Mouse (Mus musculus) heart, embryonic 14.5 days (tissue): Measurements from ENCODE around the gene Eaf2. TPM values are rescaled to one million over a fixed set of nuclear protein-coding genes. Genes with fewer than 3 reads are reported as not detected.
"Not testable (repeated sequence)": the region's sequence is repeated elsewhere in the genome, so short reads cannot be mapped to it uniquely, and the experiment has no call there.

Experiments used
- ATAC-seq: fragments of 200-750 bp; cut with Nextera tagmentation; 2 replicates; pipeline ENCODE4 v1.8.0; 2017; ENCODE audit warnings: low read depth, moderate TSS enrichment; ENCODE audit not compliant: insufficient number of reproducible peaks, insufficient read depth, low FRiP score
- H3K27ac ChIP-seq, 2 experiments: fragments of 200-500 bp in 1 of 2; fragments of 300-500 bp in 1 of 2; sonication (generic) in 1 of 2; replicated peaks in 1 of 2; 2 replicates each; pipeline ENCODE4 v1.5.1; 2012 to 2014; ENCODE audit warnings: low read depth in 2 of 2, low read length in 2 of 2, control low read depth in 1 of 2, mild to moderate bottlenecking in 1 of 2, mixed read lengths in 1 of 2; ENCODE audit not compliant: control insufficient read depth in 1 of 2, insufficient read depth in 1 of 2
- H3K27me3 ChIP-seq: fragments of 300-500 bp; sonication (generic); 2 replicates; pipeline ENCODE4 v1.6.1; 2014; ENCODE audit warnings: mild to moderate bottlenecking, low read length, control low read depth; ENCODE audit not compliant: control insufficient read depth, insufficient read depth
- H3K36me3 ChIP-seq: fragments of 300-500 bp; sonication (generic); 2 replicates; pipeline ENCODE4 v1.6.1; 2014; ENCODE audit warnings: mild to moderate bottlenecking, control low read depth, low read length, mixed read lengths; ENCODE audit not compliant: control insufficient read depth, insufficient read depth
- H3K4me1 ChIP-seq, 2 experiments: fragments of 200-500 bp in 1 of 2; fragments of 300-500 bp in 1 of 2; sonication (generic) in 1 of 2; 2 replicates each; pipeline ENCODE4 v1.6.1; 2012 to 2014; ENCODE audit warnings: low read length in 2 of 2, control low read depth in 1 of 2, mixed read lengths in 1 of 2; ENCODE audit not compliant: control insufficient read depth in 2 of 2, insufficient read depth in 2 of 2
- H3K4me2 ChIP-seq: fragments of 300-500 bp; sonication (generic); 2 replicates; pipeline ENCODE4 v1.6.1; 2014; ENCODE audit warnings: mild to moderate bottlenecking, low read length
- H3K4me3 ChIP-seq, 2 experiments: fragments of 200-500 bp in 1 of 2; fragments of 300-500 bp in 1 of 2; sonication (generic) in 1 of 2; 2 replicates each; pipeline ENCODE4 v1.5.1; 2012 to 2014; ENCODE audit warnings: low read length in 2 of 2, mild to moderate bottlenecking in 2 of 2, control low read depth in 1 of 2, low read depth in 1 of 2, moderate library complexity in 1 of 2; ENCODE audit not compliant: control insufficient read depth in 1 of 2, insufficient read depth in 1 of 2
- H3K9ac ChIP-seq: fragments of 300-500 bp; sonication (generic); 2 replicates; pipeline ENCODE4 v1.6.1; 2014; ENCODE audit warnings: mild to moderate bottlenecking, low read length
- H3K9me3 ChIP-seq: fragments of 300-500 bp; sonication (generic); 2 replicates; pipeline ENCODE4 v1.6.1; 2016; ENCODE audit warnings: low read length, control low read depth; ENCODE audit not compliant: control insufficient read depth
- WGBS: fragments of 180-500 bp; shearing (Covaris S2); extraction: QIAGEN DNeasy Blood & Tissue Kit; methylation state at CpG from one replicate; pipeline ENCODE4 v1.1.7; 2014; 5-methylcytosine and 5-hydroxymethylcytosine counted together
- polyA plus RNA-seq: library from polyadenylated mRNA; unstranded; fragments of >200 nt; fragmentation: Nextera tagmentation; extraction: Ambion mirVana; gene quantifications from 2 replicates; pipeline ENCODE4 v1.2.1, GENCODE M21; 2014

Gene Eaf2
- polyA plus RNA-seq, 1 experiment from 2014 or later, result 1.2 TPM

DNA sequence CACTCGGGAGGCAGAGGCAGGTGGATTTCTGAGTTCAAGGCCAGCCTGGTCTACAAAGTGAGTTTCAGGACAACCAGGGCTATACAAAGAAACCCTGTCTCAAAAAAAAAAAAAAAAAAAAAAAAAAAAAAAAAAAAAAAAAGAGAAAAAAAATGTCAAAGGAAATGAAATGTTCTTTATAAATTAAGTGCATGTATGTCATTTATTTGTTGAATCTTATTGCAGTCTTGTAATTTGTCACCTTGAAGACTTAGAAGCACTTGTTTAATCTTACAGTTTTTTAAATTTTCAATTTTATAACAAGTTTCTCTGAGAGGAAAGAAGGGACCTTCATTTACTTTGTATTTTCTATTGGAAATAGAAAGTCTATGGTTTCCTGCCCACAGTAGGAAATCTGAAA, 27.9 kb downstream of the Eaf2 start:
- 100% methylated on average over 1 of the region's 1 CpGs for WGBS
- not testable (repeated sequence) for H3K27ac ChIP-seq, H3K9me3 ChIP-seq, H3K27me3 ChIP-seq, ATAC-seq, H3K4me3 ChIP-seq, H3K4me2 ChIP-seq, H3K9ac ChIP-seq, H3K4me1 ChIP-seq
- H3K36me3 ChIP-seq, result peaks cover 45% of the 10 kb centered on the region

- WGBS, result 7% methylated on average over 11 of the region's 11 CpGs
- Histone ChIP-seq H3K27ac (no peak overlapping the region), H3K36me3 (0 out of 2 replicates have a peak, but pooled peaks cover 7% of the 10 kb centered on the region), H3K27me3 (no peaks in the 10 kb centered on the region), H3K4me3 (peak overlapping the region; percentile 60 to 83), H3K4me1 (peaks cover 3 to 4% of the 10 kb centered on the region in 2 experiments; a peak in 2 of 4 replicates), H3K9ac (peak overlapping the region; percentile 75), H3K9me3 (no peaks in the 10 kb centered on the region), H3K4me2 (peak overlapping the region; percentile 93)
- no peak for ATAC-seq
Measured at GRCm38 (mm10) chr16:36828820-36829219, 46.0 kb downstream of the Eaf2 start.

GRCm38 (mm10) chr16:36828054-36828786, 46.6 kb downstream of the Eaf2 start, which contains the start of gene Iqcb1:
TSS of gene Iqcb1 (plus strand) at chr16:36828385.
- Histone ChIP-seq H3K4me3 (peak within 1 kb of the TSS; percentile 60 to 83), H3K27ac (no peak within 1 kb of the TSS), H3K27me3 (no peaks in the 10 kb centered on the region), H3K36me3 (0 out of 2 replicates have a peak, but pooled peaks cover 7% of the 10 kb centered on the region), H3K4me1 (peaks cover 3 to 4% of the 10 kb centered on the region in 2 experiments; a peak in 2 of 4 replicates), H3K9me3 (no peaks in the 10 kb centered on the region), H3K4me2 (peak within 1 kb of the TSS; percentile 93), H3K9ac (peak within 1 kb of the TSS; percentile 75)
- peak; percentile 97 for ATAC-seq
- under 1% methylated on average over 61 of the region's 64 CpGs for WGBS

DNA sequence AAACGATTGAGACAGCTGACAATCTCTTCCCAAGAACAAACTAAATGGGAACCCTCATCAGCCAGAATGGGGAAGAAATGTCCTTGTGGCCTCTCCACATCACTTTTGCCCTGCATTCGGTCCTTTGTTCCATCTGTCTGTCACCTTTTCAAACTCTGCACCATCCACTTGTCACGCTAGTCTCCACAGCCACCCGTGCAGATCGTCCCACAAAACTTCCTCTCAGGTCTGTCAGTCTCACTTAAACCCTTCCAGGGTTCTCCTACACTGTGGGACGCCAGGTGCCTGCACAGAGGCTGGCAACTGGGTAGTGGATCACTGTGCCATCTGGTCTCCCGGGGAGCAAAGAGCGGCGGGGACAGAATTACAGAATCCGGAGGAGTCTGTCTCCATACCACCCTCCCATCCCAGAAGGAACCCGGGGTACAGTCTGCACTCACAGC, 47.2 kb downstream of the Eaf2 start:
- no peak overlapping the region for H3K27ac ChIP-seq
- H3K27me3 ChIP-seq, result no peaks in the 10 kb centered on the region
- peak overlapping the region; percentile 93 for H3K4me2 ChIP-seq
- H3K9me3 ChIP-seq, result no peaks in the 10 kb centered on the region
- ATAC-seq, result peak; percentile 11; the same call in 1 of the 2 replicates
- WGBS, result 7% methylated on average over 11 of the region's 11 CpGs
- H3K9ac ChIP-seq, result peak overlapping the region; percentile 75
- 0 out of 2 replicates have a peak, but pooled peaks cover 7% of the 10 kb centered on the region for H3K36me3 ChIP-seq
- H3K4me1 ChIP-seq, result peaks cover 3 to 4% of the 10 kb centered on the region in 2 experiments; a peak in 2 of 4 replicates
- H3K4me3 ChIP-seq, result peak overlapping the region; percentile 60 to 83

DNA sequence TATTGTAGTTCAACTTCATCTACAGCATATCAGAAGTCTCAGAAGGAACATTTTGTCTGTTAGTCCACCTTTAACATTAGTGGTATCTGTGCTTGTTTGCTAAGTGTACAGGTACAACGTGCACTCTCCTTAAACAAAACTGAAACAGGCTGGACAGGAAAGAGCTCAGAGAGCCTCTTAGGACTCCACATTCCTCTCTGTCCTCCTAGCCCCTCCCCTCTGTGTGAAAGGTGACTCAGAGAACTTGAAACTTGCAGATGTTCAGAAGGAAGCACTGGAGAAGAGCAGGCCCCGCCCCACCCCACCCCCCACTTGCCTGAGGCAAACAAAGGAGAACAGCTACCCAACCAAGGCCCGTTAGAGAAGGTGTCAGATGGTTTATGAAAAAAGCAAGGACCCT, 53.3 kb downstream of the Eaf2 start:
- H3K27me3 ChIP-seq, result no peaks in the 10 kb centered on the region
- no peak overlapping the region for H3K4me3 ChIP-seq
- H3K4me2 ChIP-seq, result no peak overlapping the region
- H3K9ac ChIP-seq, result no peak overlapping the region
- H3K36me3 ChIP-seq, result no peaks in the 10 kb centered on the region
- H3K27ac ChIP-seq, result no peak overlapping the region
- WGBS, result 11% methylated on average over 3 of the region's 3 CpGs
- H3K4me1 ChIP-seq, result peaks cover 0 to 2% of the 10 kb centered on the region in 2 experiments; a peak in 1 of 4 replicates
- no peak for ATAC-seq
- H3K9me3 ChIP-seq, result no peaks in the 10 kb centered on the region

- ATAC-seq, result no peak
- H3K36me3 ChIP-seq, result no peaks in the 10 kb centered on the region
- H3K9me3 ChIP-seq, result no peaks in the 10 kb centered on the region
- H3K4me2 ChIP-seq, result no peak overlapping the region
- WGBS, result 44% methylated on average over 3 of the region's 3 CpGs
- peaks cover 0 to 2% of the 10 kb centered on the region in 2 experiments; a peak in 1 of 4 replicates for H3K4me1 ChIP-seq
- H3K27ac ChIP-seq, result no peak overlapping the region
- no peak overlapping the region for H3K4me3 ChIP-seq
- no peaks in the 10 kb centered on the region for H3K27me3 ChIP-seq
- no peak overlapping the region for H3K9ac ChIP-seq
Measured at GRCm38 (mm10) chr16:36820747-36821146, 54.1 kb downstream of the Eaf2 start.

DNA sequence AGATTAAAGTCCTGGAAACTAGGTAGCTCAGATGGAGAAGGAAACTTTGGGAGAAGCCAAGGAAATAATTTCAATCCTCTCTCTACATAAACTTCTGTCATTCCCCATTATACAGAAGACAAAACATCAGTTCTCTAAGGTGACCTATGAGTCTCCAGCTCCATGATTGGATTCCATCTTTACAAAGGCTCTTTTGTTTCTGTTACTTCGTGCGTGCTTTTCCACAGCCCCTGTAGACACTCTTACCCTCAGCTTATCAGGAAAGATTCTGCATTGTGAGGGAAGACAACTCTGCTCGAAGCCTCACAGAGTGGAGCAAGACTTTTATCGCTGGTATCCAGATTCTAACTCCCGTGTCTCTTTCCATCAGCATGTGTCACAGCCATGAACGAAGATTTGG, 54.8 kb downstream of the Eaf2 start:
- no peak overlapping the region for H3K4me3 ChIP-seq
- no peak overlapping the region for H3K9ac ChIP-seq
- H3K9me3 ChIP-seq, result no peaks in the 10 kb centered on the region
- no peaks in the 10 kb centered on the region for H3K36me3 ChIP-seq
- H3K27me3 ChIP-seq, result no peaks in the 10 kb centered on the region
- H3K4me2 ChIP-seq, result no peak overlapping the region
- H3K27ac ChIP-seq, result no peak overlapping the region
- peaks cover 0 to 2% of the 10 kb centered on the region in 2 experiments; a peak in 1 of 4 replicates for H3K4me1 ChIP-seq
- no peak for ATAC-seq
- WGBS, result 60% methylated on average over 6 of the region's 6 CpGs
